Mouse (Mus musculus): ENCODE measurements around the gene Spock1. TPM values are rescaled to one million over a fixed set of nuclear protein-coding genes. Genes with fewer than 3 reads are reported as not detected.
A peak's percentile ranks its signal among the peaks of the same experiment; 100 is the strongest.

Spock1 gene
- total RNA-seq (2014; rRNA removed) (not detected in 2 replicates), polyA plus RNA-seq (2012; rRNA removed) (not detected in 2 replicates)

- under 1% methylated on average over 32 of the region's 32 CpGs for WGBS
Observed at GRCm38 (mm10) chr13:57908266-57908582, at the start of gene Spock1. TSS of gene Spock1 (minus strand) at chr13:57908332.

GRCm38 (mm10) chr13:57950091-57950490 lies 42.0 kb upstream of the Spock1 start:
- no peaks in the 10 kb centered on the region for H3K79me2 ChIP-seq (ENCODE audit: control insufficient read depth, insufficient read depth, low read length)

More at GRCm38 (mm10) chr13:57908266-57908582, at the start of gene Spock1:
- Histone ChIP-seq H3K79me2 (ENCODE audit: control insufficient read depth, insufficient read depth, low read length) (no peaks in the 10 kb centered on the region), H3K4me3 (ENCODE audit: insufficient read depth, low read depth, low read length) (no peak within 1 kb of the TSS), H3K4me1 (ENCODE audit: control insufficient read depth, insufficient read depth, low read length) (no peaks in the 10 kb centered on the region), H3K36me3 (ENCODE audit: control insufficient read depth, insufficient read depth, low read length) (no peaks in the 10 kb centered on the region), H3K27ac (replicated peaks; ENCODE audit: insufficient read depth, low read depth, low read length) (no peak within 1 kb of the TSS), H3K27me3 (ENCODE audit: control insufficient read depth, insufficient read depth, low read length) (peaks cover 9% of the 10 kb centered on the region), H3K9ac (ENCODE audit: low read depth, low read length) (no peak within 1 kb of the TSS)
- TF ChIP-seq POLR2A (IDR thresholded peaks at IDR 0.05; ENCODE audit: extremely low read depth, insufficient read depth, low read length) (no peak), CTCF (IDR thresholded peaks at IDR 0.05; ENCODE audit: low read depth, low read length) (peak; percentile 89)
- DNase-seq (ENCODE audit: extremely low read depth, low read depth, low spot score): peak; percentile 13

GRCm38 (mm10) chr13:57949513-57949912 lies 41.4 kb upstream of the Spock1 start:
- H3K27ac ChIP-seq (replicated peaks; ENCODE audit: insufficient read depth, low read depth, low read length): no peak overlapping the region
- TF ChIP-seq POLR2A (IDR thresholded peaks at IDR 0.05; ENCODE audit: extremely low read depth, insufficient read depth, low read length): no peak
- TF ChIP-seq CTCF (IDR thresholded peaks at IDR 0.05; ENCODE audit: low read depth, low read length): no peak
- no peak overlapping the region for H3K9ac ChIP-seq (ENCODE audit: low read depth, low read length)
- H3K4me1 ChIP-seq (ENCODE audit: control insufficient read depth, insufficient read depth, low read length): no peaks in the 10 kb centered on the region
- 93% methylated on average over 4 of the region's 4 CpGs for WGBS
- DNase-seq (ENCODE audit: extremely low read depth, low read depth, low spot score): no peak
- H3K27me3 ChIP-seq (ENCODE audit: control insufficient read depth, insufficient read depth, low read length): no peaks in the 10 kb centered on the region
- H3K4me3 ChIP-seq (ENCODE audit: insufficient read depth, low read depth, low read length): no peak overlapping the region
- no peaks in the 10 kb centered on the region for H3K79me2 ChIP-seq (ENCODE audit: control insufficient read depth, insufficient read depth, low read length)
- no peaks in the 10 kb centered on the region for H3K36me3 ChIP-seq (ENCODE audit: control insufficient read depth, insufficient read depth, low read length)

More at GRCm38 (mm10) chr13:57950091-57950490, 42.0 kb upstream of the Spock1 start:
- 89% methylated on average over 12 of the region's 12 CpGs for WGBS
- Histone ChIP-seq H3K4me3 (ENCODE audit: insufficient read depth, low read depth, low read length) (no peak overlapping the region), H3K4me1 (ENCODE audit: control insufficient read depth, insufficient read depth, low read length) (no peaks in the 10 kb centered on the region), H3K27me3 (ENCODE audit: control insufficient read depth, insufficient read depth, low read length) (no peaks in the 10 kb centered on the region), H3K27ac (replicated peaks; ENCODE audit: insufficient read depth, low read depth, low read length) (no peak overlapping the region), H3K36me3 (ENCODE audit: control insufficient read depth, insufficient read depth, low read length) (no peaks in the 10 kb centered on the region), H3K9ac (ENCODE audit: low read depth, low read length) (no peak overlapping the region)
- TF ChIP-seq CTCF (IDR thresholded peaks at IDR 0.05; ENCODE audit: low read depth, low read length): no peak
- TF ChIP-seq POLR2A (IDR thresholded peaks at IDR 0.05; ENCODE audit: extremely low read depth, insufficient read depth, low read length): no peak
- DNase-seq (ENCODE audit: extremely low read depth, low read depth, low spot score): no peak

- Histone ChIP-seq H3K36me3 (ENCODE audit: control insufficient read depth, insufficient read depth, low read length) (no peaks in the 10 kb centered on the region), H3K9ac (ENCODE audit: low read depth, low read length) (no peak overlapping the region), H3K4me1 (ENCODE audit: control insufficient read depth, insufficient read depth, low read length) (no peaks in the 10 kb centered on the region), H3K27me3 (ENCODE audit: control insufficient read depth, insufficient read depth, low read length) (no peaks in the 10 kb centered on the region), H3K27ac (replicated peaks; ENCODE audit: insufficient read depth, low read depth, low read length) (no peak overlapping the region), H3K79me2 (ENCODE audit: control insufficient read depth, insufficient read depth, low read length) (no peaks in the 10 kb centered on the region), H3K4me3 (ENCODE audit: insufficient read depth, low read depth, low read length) (no peak overlapping the region)
- 80% methylated on average over 11 of the region's 11 CpGs for WGBS
- TF ChIP-seq CTCF (IDR thresholded peaks at IDR 0.05; ENCODE audit: low read depth, low read length) (no peak), POLR2A (IDR thresholded peaks at IDR 0.05; ENCODE audit: extremely low read depth, insufficient read depth, low read length) (no peak)
- DNase-seq (ENCODE audit: extremely low read depth, low read depth, low spot score): no peak
Observed at GRCm38 (mm10) chr13:57945197-57945596, 37.1 kb upstream of the Spock1 start.

GRCm38 (mm10) chr13:57944434-57944833 lies 36.3 kb upstream of the Spock1 start:
- TF ChIP-seq POLR2A (IDR thresholded peaks at IDR 0.05; ENCODE audit: extremely low read depth, insufficient read depth, low read length) (no peak), CTCF (IDR thresholded peaks at IDR 0.05; ENCODE audit: low read depth, low read length) (no peak)
- Histone ChIP-seq H3K27me3 (ENCODE audit: control insufficient read depth, insufficient read depth, low read length) (no peaks in the 10 kb centered on the region), H3K79me2 (ENCODE audit: control insufficient read depth, insufficient read depth, low read length) (no peaks in the 10 kb centered on the region), H3K36me3 (ENCODE audit: control insufficient read depth, insufficient read depth, low read length) (no peaks in the 10 kb centered on the region), H3K9ac (ENCODE audit: low read depth, low read length) (no peak overlapping the region), H3K4me1 (ENCODE audit: control insufficient read depth, insufficient read depth, low read length) (no peaks in the 10 kb centered on the region), H3K4me3 (ENCODE audit: insufficient read depth, low read depth, low read length) (no peak overlapping the region), H3K27ac (replicated peaks; ENCODE audit: insufficient read depth, low read depth, low read length) (no peak overlapping the region)
- WGBS: 87% methylated on average over 5 of the region's 5 CpGs
- no peak for DNase-seq (ENCODE audit: extremely low read depth, low read depth, low spot score)

GRCm38 (mm10) chr13:57943900-57944299 lies 35.8 kb upstream of the Spock1 start:
- DNase-seq (ENCODE audit: extremely low read depth, low read depth, low spot score): no peak
- TF ChIP-seq CTCF (IDR thresholded peaks at IDR 0.05; ENCODE audit: low read depth, low read length) (no peak), POLR2A (IDR thresholded peaks at IDR 0.05; ENCODE audit: extremely low read depth, insufficient read depth, low read length) (no peak)
- Histone ChIP-seq H3K4me1 (ENCODE audit: control insufficient read depth, insufficient read depth, low read length) (no peaks in the 10 kb centered on the region), H3K27ac (replicated peaks; ENCODE audit: insufficient read depth, low read depth, low read length) (no peak overlapping the region), H3K4me3 (ENCODE audit: insufficient read depth, low read depth, low read length) (no peak overlapping the region), H3K27me3 (ENCODE audit: control insufficient read depth, insufficient read depth, low read length) (no peaks in the 10 kb centered on the region), H3K9ac (ENCODE audit: low read depth, low read length) (no peak overlapping the region), H3K79me2 (ENCODE audit: control insufficient read depth, insufficient read depth, low read length) (no peaks in the 10 kb centered on the region), H3K36me3 (ENCODE audit: control insufficient read depth, insufficient read depth, low read length) (no peaks in the 10 kb centered on the region)

All from liver, adult 2 months (tissue).